In the genomic region with DNA sequence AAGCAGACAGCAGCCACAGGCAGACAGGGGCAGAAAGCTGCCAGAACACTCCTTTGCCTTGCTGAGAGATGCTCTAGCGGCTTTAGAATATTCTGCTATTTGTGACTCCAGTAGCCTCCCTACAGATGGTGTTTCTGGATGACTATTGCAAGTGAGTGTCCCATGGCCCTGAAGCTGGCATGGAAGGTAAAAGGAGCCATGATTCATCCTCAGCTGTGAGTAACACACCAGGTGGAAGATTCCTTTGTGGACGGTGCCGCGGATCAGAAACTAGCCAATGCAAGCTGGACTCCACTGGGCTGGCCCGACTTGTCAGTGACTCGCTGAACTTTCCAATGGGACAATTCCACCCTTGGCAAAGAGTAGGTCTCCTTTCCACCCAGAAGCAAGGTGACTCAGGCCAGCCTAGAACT, we compare ENCODE assay signal across 11 mouse cellular contexts.
DNase-seq lines count a peak whose midpoint lies in the region; ATAC-seq lines count a peak whose summit lies in the region.
"Had no signal": no experiment of that assay in that cellular context is flagged by ENCODE, and none has a peak within 500 bp of the region (broad histone marks: within the 10 kb centered on the region; RNA-seq: fewer than 3 reads in every experiment).

No protein-coding gene starts in this region.

- H3K9me3 ChIP-seq in hindbrain, embryonic 13.5 days: peaks cover 5% of the 10 kb centered on the region; the same call in 1 of the 2 replicates
- no peaks in the 10 kb centered on the region for H3K9me3 ChIP-seq in hindbrain, embryonic 11.5 days (ENCODE audit: control insufficient read depth, low read length)
- no peaks in the 10 kb centered on the region; the same call in 1 of the 2 replicates for H3K9me3 ChIP-seq in midbrain, embryonic 10.5 days (replicated peaks)
- H3K9me3 ChIP-seq: hindbrain, embryonic 12.5 days had no signal

- H3K27ac ChIP-seq in hindbrain, embryonic 13.5 days: 0 out of 2 replicates have a peak overlapping the region, but pooled peaks have one; percentile 3
- no peak overlapping the region for H3K27ac ChIP-seq in hindbrain, embryonic 11.5 days (ENCODE audit: low read depth, low read length)
- no peak overlapping the region; the same call in 1 of the 2 replicates for H3K27ac ChIP-seq in midbrain, embryonic 10.5 days (replicated peaks)
- H3K27ac ChIP-seq: hindbrain, embryonic 12.5 days; midbrain, embryonic 13.5 days had no signal

- 89% methylated on average over 6 of the region's 6 CpGs for WGBS in hindbrain, embryonic 13.5 days
- WGBS in hindbrain, embryonic 11.5 days: 89% methylated on average over 6 of the region's 6 CpGs
- 87% methylated on average over 6 of the region's 6 CpGs for WGBS in midbrain, embryonic 10.5 days

- DNase-seq in cerebellum, adult 11 months: peak; percentile 32
- no peak for DNase-seq in hindbrain, embryonic 11.5 days (ENCODE audit: low spot score)
- peak; percentile 69 for DNase-seq in 3134 (ENCODE audit: extremely low read depth, insufficient read length, low spot score)
- DNase-seq in cerebellum, postnatal 25 days: peak; percentile 38 to 58
- no peak for DNase-seq in adipocyte (ENCODE audit: low spot score)
- DNase-seq in midbrain, embryonic 10.5 days (ENCODE audit: low spot score): no peak
- DNase-seq: kidney, postnatal 4 days had no signal

- no peak overlapping the region for H3K9ac ChIP-seq in hindbrain, embryonic 13.5 days
- no peak overlapping the region for H3K9ac ChIP-seq in hindbrain, embryonic 11.5 days (ENCODE audit: low read depth, low read length)
- H3K9ac ChIP-seq: hindbrain, embryonic 12.5 days; midbrain, embryonic 13.5 days had no signal

- 0 out of 2 replicates have a peak, but pooled peaks cover 4% of the 10 kb centered on the region for H3K4me1 ChIP-seq in hindbrain, embryonic 13.5 days (replicated peaks)
- H3K4me1 ChIP-seq in hindbrain, embryonic 11.5 days (replicated peaks; ENCODE audit: control insufficient read depth, insufficient read depth, low read length): no peaks in the 10 kb centered on the region
- 0 out of 2 replicates have a peak, but pooled peaks cover 2% of the 10 kb centered on the region for H3K4me1 ChIP-seq in midbrain, embryonic 10.5 days
- H3K4me1 ChIP-seq: hindbrain, embryonic 12.5 days; midbrain, embryonic 13.5 days had no signal

- ATAC-seq in cerebellum, adult (ENCODE audit: insufficient number of reproducible peaks, low FRiP score, low TSS enrichment): no peak
- ATAC-seq in hindbrain, embryonic 13.5 days (ENCODE audit: low FRiP score): no peak
- no peak for ATAC-seq in hindbrain, embryonic 11.5 days (ENCODE audit: low FRiP score)
- ATAC-seq: midbrain, embryonic 13.5 days had no signal

- H3K36me3 ChIP-seq in hindbrain, embryonic 13.5 days: no peaks in the 10 kb centered on the region; the same call in 1 of the 2 replicates
- H3K36me3 ChIP-seq in hindbrain, embryonic 11.5 days (ENCODE audit: control insufficient read depth, insufficient read depth, low read length): no peaks in the 10 kb centered on the region
- H3K36me3 ChIP-seq in midbrain, embryonic 10.5 days: no peaks in the 10 kb centered on the region
- H3K36me3 ChIP-seq: hindbrain, embryonic 12.5 days; midbrain, embryonic 13.5 days had no signal

- H3K4me2 ChIP-seq in hindbrain, embryonic 13.5 days: no peak overlapping the region
- H3K4me2 ChIP-seq in hindbrain, embryonic 11.5 days (replicated peaks; ENCODE audit: low read depth, low read length): no peak overlapping the region
- H3K4me2 ChIP-seq: hindbrain, embryonic 12.5 days; midbrain, embryonic 13.5 days had no signal

- no peaks in the 10 kb centered on the region for H3K27me3 ChIP-seq in hindbrain, embryonic 13.5 days
- H3K27me3 ChIP-seq in hindbrain, embryonic 11.5 days (ENCODE audit: control insufficient read depth, insufficient read depth, low read length): no peaks in the 10 kb centered on the region
- H3K27me3 ChIP-seq in midbrain, embryonic 10.5 days (ENCODE audit: low read depth, poor library complexity, severe bottlenecking): no peaks in the 10 kb centered on the region
- H3K27me3 ChIP-seq: hindbrain, embryonic 12.5 days; midbrain, embryonic 13.5 days had no signal

- no peak overlapping the region for H3K4me3 ChIP-seq in hindbrain, embryonic 13.5 days
- no peak overlapping the region for H3K4me3 ChIP-seq in hindbrain, embryonic 11.5 days (ENCODE audit: low read depth, low read length)
- H3K4me3 ChIP-seq in midbrain, embryonic 10.5 days: no peak overlapping the region
- H3K4me3 ChIP-seq: hindbrain, embryonic 12.5 days; midbrain, embryonic 13.5 days had no signal

Comparison
In these comparisons a context has a peak if more than half of its experiments do, and no peak if none do; other contexts are left out.
1. DNase-seq: peak in cerebellum, adult 11 months (single experiment), 3134 (single experiment) and cerebellum, postnatal 25 days (2 of 2); none in hindbrain, embryonic 11.5 days (single experiment), adipocyte (single experiment) and midbrain, embryonic 10.5 days (single experiment).